Mouse (Mus musculus) testis, adult 2 months (tissue): ENCODE data around the gene Olfr1100. TPM values are rescaled to one million over a fixed set of nuclear protein-coding genes. Genes with fewer than 3 reads are reported as not detected.

Source experiments
- H3K27ac ChIP-seq: fragments of 200-500 bp; 2 replicates; pipeline ENCODE4 v1.5.1; 2012; ENCODE audit warnings: low read depth, low read length; ENCODE audit not compliant: control insufficient read depth, insufficient read depth
- H3K27me3 ChIP-seq: fragments of 200-500 bp; 2 replicates; pipeline ENCODE4 v1.6.1; 2012; ENCODE audit warnings: mild to moderate bottlenecking, low read length, moderate library complexity; ENCODE audit not compliant: control insufficient read depth, insufficient read depth
- H3K36me3 ChIP-seq: fragments of 200-500 bp; 2 replicates; pipeline ENCODE4 v1.6.1; 2012; ENCODE audit warnings: mild to moderate bottlenecking, low read length; ENCODE audit not compliant: control insufficient read depth, insufficient read depth
- H3K4me1 ChIP-seq: fragments of 200-500 bp; 2 replicates; pipeline ENCODE4 v1.6.1; 2012; ENCODE audit warnings: low read length; ENCODE audit not compliant: control insufficient read depth, insufficient read depth
- H3K4me3 ChIP-seq: fragments of 200-500 bp; 2 replicates; pipeline ENCODE4 v1.5.1; 2012; ENCODE audit warnings: low read depth, mild to moderate bottlenecking, low read length, moderate library complexity, mixed read lengths; ENCODE audit not compliant: control insufficient read depth
- CTCF ChIP-seq: fragments of 200-500 bp; IDR thresholded peaks from 2 replicates; pipeline ENCODE4 v1.5.1; 2012; ENCODE audit warnings: low read depth, mild to moderate bottlenecking, inconsistent platforms, low read length, moderate library complexity; ENCODE audit not compliant: control insufficient read depth, insufficient read depth, insufficient replicate concordance
- POLR2A ChIP-seq: fragments of 200-500 bp; IDR thresholded peaks from 2 replicates; pipeline ENCODE4 v1.6.1; 2012; ENCODE audit warnings: low read depth, mild to moderate bottlenecking, inconsistent platforms, low read length, moderate library complexity; ENCODE audit not compliant: control insufficient read depth
- polyA plus RNA-seq: library from polyadenylated mRNA; depleted of rRNA; stranded (reverse); fragments of >200 nt; gene quantifications from 2 replicates; pipeline ENCODE4 v1.2.3, GENCODE M21; 2012; rRNA removed

Gene Olfr1100
- polyA plus RNA-seq: not detected in 2 replicates

DNA sequence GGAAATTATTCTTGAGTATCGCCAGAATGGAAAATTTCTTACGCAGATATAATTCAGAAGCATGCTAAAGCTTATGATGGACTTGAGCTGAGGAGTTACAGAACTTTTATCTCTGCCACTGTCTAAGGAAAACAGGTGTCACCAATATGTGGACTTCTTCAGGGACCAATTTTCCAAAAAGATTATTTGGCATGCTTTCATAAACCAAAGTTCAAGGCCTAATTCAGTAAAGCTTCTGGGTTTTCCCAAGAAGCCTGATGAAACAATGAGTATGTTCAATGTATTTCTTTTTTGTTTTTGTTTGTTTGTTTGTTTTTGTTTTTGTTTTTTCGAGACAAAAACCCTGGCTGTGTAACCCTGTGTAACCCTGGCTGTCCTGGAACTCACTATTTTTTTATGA, at the start of gene Olfr1100:
Olfr1100 (minus strand) TSS at position 101 of the 400 bp plus-strand sequence.
- Histone ChIP-seq H3K4me3 (no peak within 1 kb of the TSS), H3K27me3 (no peaks in the 10 kb centered on the region), H3K4me1 (no peaks in the 10 kb centered on the region), H3K36me3 (no peaks in the 10 kb centered on the region), H3K27ac (no peak within 1 kb of the TSS)
- TF ChIP-seq POLR2A (no peak), CTCF (no peak)

DNA sequence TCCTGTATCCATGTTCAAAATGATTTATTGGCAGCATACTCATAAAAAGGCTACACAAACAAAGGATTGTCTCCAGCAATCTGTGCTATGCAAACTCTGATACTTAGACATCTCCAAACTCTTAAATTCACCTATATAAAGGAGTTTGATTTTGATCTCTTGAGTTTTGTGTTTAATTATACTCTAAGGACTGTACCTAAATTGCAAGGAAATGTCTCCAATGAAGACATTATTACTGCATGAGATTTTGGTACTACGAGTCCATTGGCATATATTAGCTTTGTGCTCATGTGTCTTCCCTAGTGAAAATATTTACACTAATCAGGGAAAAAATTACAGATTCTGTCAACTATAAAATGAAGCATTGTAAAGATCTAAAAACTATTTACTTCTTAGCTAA, 47.2 kb upstream of the Olfr1100 start, which contains the start of gene Olfr1104:
Olfr1104 (minus strand) TSS at position 101 of the 400 bp plus-strand sequence.
- no peaks in the 10 kb centered on the region for H3K27me3 ChIP-seq
- no peak for TF ChIP-seq POLR2A
- TF ChIP-seq CTCF: no peak
- H3K27ac ChIP-seq: no peak within 1 kb of the TSS
- H3K36me3 ChIP-seq: no peaks in the 10 kb centered on the region
- no peaks in the 10 kb centered on the region for H3K4me1 ChIP-seq
- H3K4me3 ChIP-seq: no peak within 1 kb of the TSS

- TF ChIP-seq CTCF: no peak
- TF ChIP-seq POLR2A: no peak
- Histone ChIP-seq H3K27me3 (no peaks in the 10 kb centered on the region), H3K4me1 (no peaks in the 10 kb centered on the region), H3K36me3 (no peaks in the 10 kb centered on the region), H3K4me3 (no peak within 1 kb of the TSS), H3K27ac (no peak within 1 kb of the TSS)
These were observed 18.3 kb upstream of the Olfr1100 start, which contains the start of gene Olfr1102 for GRCm38 (mm10) chr2:86998098-86998497. Gene Olfr1102 (plus strand): TSS chr2:86998398.

GRCm38 (mm10) chr2:86991121-86991520, 11.4 kb upstream of the Olfr1100 start, which contains the start of gene Olfr1101:
Gene Olfr1101 (minus strand): TSS chr2:86991221.
- H3K27ac ChIP-seq: no peak within 1 kb of the TSS
- no peak for TF ChIP-seq POLR2A
- no peak for TF ChIP-seq CTCF
- H3K36me3 ChIP-seq: no peaks in the 10 kb centered on the region
- no peaks in the 10 kb centered on the region for H3K4me1 ChIP-seq
- no peak within 1 kb of the TSS for H3K4me3 ChIP-seq
- no peaks in the 10 kb centered on the region for H3K27me3 ChIP-seq

DNA sequence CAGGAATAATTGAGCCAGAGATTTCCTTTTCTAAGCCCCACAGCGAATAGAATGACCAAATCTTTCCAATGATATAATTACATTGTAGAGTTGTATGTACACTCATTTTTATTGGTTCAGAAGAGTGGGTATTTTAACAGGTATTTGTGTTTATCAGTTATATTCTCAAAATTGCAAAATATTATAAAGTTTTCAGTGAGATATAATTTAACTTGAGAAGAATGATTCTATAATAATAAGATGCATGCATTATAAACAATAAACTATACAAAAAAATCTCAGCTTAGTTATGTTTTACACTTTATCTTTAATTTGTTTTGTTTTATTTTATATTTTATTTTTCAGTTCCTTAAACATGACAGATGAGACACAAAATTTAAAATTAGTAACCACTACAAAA, 19.2 kb downstream of the Olfr1100 start, which contains the start of gene Olfr1099:
Olfr1099 (minus strand) TSS at position 101 of the 400 bp plus-strand sequence.
- no peak within 1 kb of the TSS for H3K4me3 ChIP-seq
- no peaks in the 10 kb centered on the region for H3K27me3 ChIP-seq

GRCm38 (mm10) chr2:86926557-86926956, 53.2 kb downstream of the Olfr1100 start:
- Histone ChIP-seq H3K27ac (no peak overlapping the region), H3K36me3 (no peaks in the 10 kb centered on the region), H3K4me1 (no peaks in the 10 kb centered on the region), H3K4me3 (no peak overlapping the region), H3K27me3 (no peaks in the 10 kb centered on the region)
- no peak for TF ChIP-seq CTCF
- no peak for TF ChIP-seq POLR2A

More for the DNA sequence above, 19.2 kb downstream of the Olfr1100 start, which contains the start of gene Olfr1099:
- no peak for TF ChIP-seq CTCF
- TF ChIP-seq POLR2A: no peak
- H3K4me1 ChIP-seq: no peaks in the 10 kb centered on the region
- no peak within 1 kb of the TSS for H3K27ac ChIP-seq
- no peaks in the 10 kb centered on the region for H3K36me3 ChIP-seq

Other genes with a start within 250 kb of the Olfr1100 start
- gene Olfr1089, start 246.3 kb downstream of the Olfr1100 start, polyA plus RNA-seq: not detected in 2 replicates
- gene Olfr1090, start 221.0 kb downstream of the Olfr1100 start, polyA plus RNA-seq: 0.12 TPM in 1 of 2 replicates, not detected in the other
- gene Olfr1093, start 197.5 kb downstream of the Olfr1100 start, polyA plus RNA-seq: not detected in 2 replicates
- not detected in 2 replicates for gene Olfr141, start 169.9 kb downstream of the Olfr1100 start, polyA plus RNA-seq
- gene Olfr1094, start 155.3 kb downstream of the Olfr1100 start, polyA plus RNA-seq: not detected in 2 replicates
- not detected in 2 replicates for gene Olfr1095, start 128.3 kb downstream of the Olfr1100 start, polyA plus RNA-seq
- not detected in 2 replicates for gene Gm13723, start 105.2 kb downstream of the Olfr1100 start, polyA plus RNA-seq
- not detected in 2 replicates for gene Olfr1097, start 87.7 kb downstream of the Olfr1100 start, polyA plus RNA-seq
- not detected in 2 replicates for gene Olfr1098, start 55.4 kb downstream of the Olfr1100 start, polyA plus RNA-seq
- gene Olfr1099, start 19.3 kb downstream of the Olfr1100 start, polyA plus RNA-seq: not detected in 2 replicates
- not detected in 2 replicates for gene Olfr1101, start 11.3 kb upstream of the Olfr1100 start, polyA plus RNA-seq
- not detected in 2 replicates for gene Olfr1102, start 18.4 kb upstream of the Olfr1100 start, polyA plus RNA-seq
- gene Olfr1104, start 47.1 kb upstream of the Olfr1100 start, polyA plus RNA-seq: not detected in 2 replicates
- gene Olfr1105, start 56.6 kb upstream of the Olfr1100 start, polyA plus RNA-seq: not detected in 2 replicates
- not detected in 2 replicates for gene Olfr1106, start 72.3 kb upstream of the Olfr1100 start, polyA plus RNA-seq
- gene Olfr1107, start 95.9 kb upstream of the Olfr1100 start, polyA plus RNA-seq: not detected in 2 replicates
- gene Olfr1109, start 116.1 kb upstream of the Olfr1100 start, polyA plus RNA-seq: not detected in 2 replicates
- gene Olfr259, start 134.6 kb upstream of the Olfr1100 start, polyA plus RNA-seq: not detected in 2 replicates
- gene Olfr1110, start 160.3 kb upstream of the Olfr1100 start, polyA plus RNA-seq: not detected in 2 replicates
- not detected in 2 replicates for gene Olfr1111, start 172.7 kb upstream of the Olfr1100 start, polyA plus RNA-seq
- gene Olfr1112, start 207.8 kb upstream of the Olfr1100 start, polyA plus RNA-seq: not detected in 2 replicates
- not detected in 2 replicates for gene Olfr1113, start 229.0 kb upstream of the Olfr1100 start, polyA plus RNA-seq